Mouse (Mus musculus) stomach, embryonic 15.5 days (tissue): ENCODE measurements around the gene Slc11a2. TPM values are rescaled to one million over a fixed set of nuclear protein-coding genes. Genes with fewer than 3 reads are reported as not detected.

Source experiments
- ATAC-seq: fragments of 200-750 bp; cut with Nextera tagmentation; 2 replicates; pipeline ENCODE4 v1.8.0; 2017; ENCODE audit warnings: low read depth, moderate number of reproducible peaks, moderate TSS enrichment; ENCODE audit not compliant: insufficient read depth, low FRiP score
- H3K27ac ChIP-seq: fragments of 300-500 bp; sonication (generic); 2 replicates; pipeline ENCODE4 v1.5.1; 2015; ENCODE audit warnings: mild to moderate bottlenecking, inconsistent platforms
- H3K27me3 ChIP-seq: fragments of 300-500 bp; sonication (generic); replicated peaks from 2 replicates; pipeline ENCODE4 v1.6.1; 2015; ENCODE audit warnings: inconsistent platforms
- H3K36me3 ChIP-seq: fragments of 300-500 bp; sonication (generic); 2 replicates; pipeline ENCODE4 v1.6.1; 2015; ENCODE audit warnings: inconsistent platforms
- H3K4me1 ChIP-seq: fragments of 300-500 bp; sonication (generic); 2 replicates; pipeline ENCODE4 v1.6.1; 2015; ENCODE audit warnings: inconsistent platforms
- H3K4me2 ChIP-seq: fragments of 300-500 bp; sonication (generic); 2 replicates; pipeline ENCODE4 v1.6.1; 2015; ENCODE audit warnings: mild to moderate bottlenecking, inconsistent platforms
- H3K4me3 ChIP-seq: fragments of 300-500 bp; sonication (generic); replicated peaks from 2 replicates; pipeline ENCODE4 v1.5.1; 2015; ENCODE audit warnings: inconsistent platforms
- H3K9ac ChIP-seq: fragments of 300-500 bp; sonication (generic); 2 replicates; pipeline ENCODE4 v1.6.1; 2015; ENCODE audit warnings: inconsistent platforms
- H3K9me3 ChIP-seq: fragments of 300-500 bp; sonication (generic); 2 replicates; pipeline ENCODE4 v1.6.1; 2016; ENCODE audit warnings: inconsistent platforms
- WGBS: fragments of 180-500 bp; shearing (Covaris S2); methylation state at CpG from one replicate; pipeline ENCODE4 v1.1.7; 2015; 5-methylcytosine and 5-hydroxymethylcytosine counted together
- polyA plus RNA-seq: library from polyadenylated mRNA; unstranded; fragments of >200 nt; fragmentation: Nextera tagmentation; extraction: Ambion mirVana; gene quantifications from 2 replicates; pipeline ENCODE4 v1.2.1, GENCODE M21; 2015

Slc11a2 gene
- polyA plus RNA-seq, 1 experiment from 2014 or later, result 24.0 TPM

GRCm38 (mm10) chr15:100415684-100416083 lies 9.2 kb downstream of the Slc11a2 start:
- Histone ChIP-seq H3K27ac (no peak overlapping the region), H3K27me3 (no peaks in the 10 kb centered on the region), H3K4me2 (no peak overlapping the region), H3K9me3 (no peaks in the 10 kb centered on the region), H3K36me3 (no peaks in the 10 kb centered on the region), H3K4me1 (peaks cover 20% of the 10 kb centered on the region; the same call in 1 of the 2 replicates), H3K9ac (no peak overlapping the region), H3K4me3 (no peak overlapping the region)
- no peak for ATAC-seq
- 79% methylated on average over 8 of the region's 8 CpGs for WGBS

GRCm38 (mm10) chr15:100414942-100415341 lies 9.9 kb downstream of the Slc11a2 start:
- WGBS, result 94% methylated on average over 13 of the region's 13 CpGs
- Histone ChIP-seq H3K27me3 (no peaks in the 10 kb centered on the region), H3K9me3 (no peaks in the 10 kb centered on the region), H3K4me2 (no peak overlapping the region), H3K9ac (no peak overlapping the region), H3K4me1 (peaks cover 18% of the 10 kb centered on the region; the same call in 1 of the 2 replicates), H3K27ac (no peak overlapping the region), H3K36me3 (peaks cover 2% of the 10 kb centered on the region), H3K4me3 (no peak overlapping the region)
- no peak for ATAC-seq

- peaks cover 6% of the 10 kb centered on the region for H3K36me3 ChIP-seq
- no peaks in the 10 kb centered on the region for H3K9me3 ChIP-seq
- ATAC-seq, result no peak
- no peaks in the 10 kb centered on the region for H3K27me3 ChIP-seq
- peaks cover 11% of the 10 kb centered on the region; the same call in 1 of the 2 replicates for H3K4me1 ChIP-seq
- H3K4me2 ChIP-seq, result no peak overlapping the region
- 51% methylated on average over 4 of the region's 4 CpGs for WGBS
- no peak overlapping the region for H3K27ac ChIP-seq
- H3K9ac ChIP-seq, result no peak overlapping the region
- no peak overlapping the region for H3K4me3 ChIP-seq
These were observed 10.9 kb downstream of the Slc11a2 start for GRCm38 (mm10) chr15:100414011-100414410.

- H3K4me1 ChIP-seq, result peaks cover 11% of the 10 kb centered on the region; the same call in 1 of the 2 replicates
- H3K4me3 ChIP-seq, result no peak overlapping the region
- H3K27ac ChIP-seq, result no peak overlapping the region
- ATAC-seq, result no peak
- H3K27me3 ChIP-seq, result no peaks in the 10 kb centered on the region
- no peak overlapping the region for H3K9ac ChIP-seq
- WGBS, result 74% methylated on average over 4 of the region's 5 CpGs
- H3K4me2 ChIP-seq, result no peak overlapping the region
- H3K9me3 ChIP-seq, result no peaks in the 10 kb centered on the region
- H3K36me3 ChIP-seq, result peaks cover 9% of the 10 kb centered on the region
These were observed 11.6 kb downstream of the Slc11a2 start for GRCm38 (mm10) chr15:100413306-100413705.

GRCm38 (mm10) chr15:100411731-100412130 lies 13.1 kb downstream of the Slc11a2 start:
- Histone ChIP-seq H3K27me3 (no peaks in the 10 kb centered on the region), H3K4me3 (no peak overlapping the region), H3K27ac (no peak overlapping the region), H3K9me3 (no peaks in the 10 kb centered on the region), H3K4me2 (no peak overlapping the region), H3K36me3 (peaks cover 12% of the 10 kb centered on the region), H3K9ac (no peak overlapping the region), H3K4me1 (peaks cover 11% of the 10 kb centered on the region; the same call in 1 of the 2 replicates)
- WGBS, result 84% methylated on average over 5 of the region's 5 CpGs
- no peak for ATAC-seq

- Histone ChIP-seq H3K27ac (no peak overlapping the region), H3K36me3 (peaks cover 12% of the 10 kb centered on the region), H3K27me3 (no peaks in the 10 kb centered on the region), H3K9ac (no peak overlapping the region), H3K4me3 (no peak overlapping the region), H3K9me3 (no peaks in the 10 kb centered on the region), H3K4me1 (peaks cover 11% of the 10 kb centered on the region; the same call in 1 of the 2 replicates), H3K4me2 (no peak overlapping the region)
- 52% methylated on average over 14 of the region's 14 CpGs for WGBS
- peak; percentile 48; the same call in 1 of the 2 replicates for ATAC-seq
These were observed 13.8 kb downstream of the Slc11a2 start for GRCm38 (mm10) chr15:100410918-100411672.

- WGBS, result 65% methylated on average over 5 of the region's 5 CpGs
These were observed 18.8 kb downstream of the Slc11a2 start for GRCm38 (mm10) chr15:100406088-100406487.

GRCm38 (mm10) chr15:100403318-100404000 lies 21.4 kb downstream of the Slc11a2 start:
- Histone ChIP-seq H3K27ac (no peak overlapping the region), H3K27me3 (no peaks in the 10 kb centered on the region), H3K9ac (no peak overlapping the region), H3K4me1 (no peaks in the 10 kb centered on the region), H3K9me3 (no peaks in the 10 kb centered on the region), H3K36me3 (peaks cover 36% of the 10 kb centered on the region), H3K4me3 (no peak overlapping the region), H3K4me2 (no peak overlapping the region)
- ATAC-seq, result no peak
- WGBS, result 86% methylated on average over 16 of the region's 16 CpGs

More at GRCm38 (mm10) chr15:100406088-100406487, 18.8 kb downstream of the Slc11a2 start:
- no peak overlapping the region for H3K9ac ChIP-seq
- H3K9me3 ChIP-seq, result no peaks in the 10 kb centered on the region
- no peak overlapping the region for H3K27ac ChIP-seq
- H3K4me3 ChIP-seq, result no peak overlapping the region
- H3K4me2 ChIP-seq, result no peak overlapping the region
- peaks cover 20% of the 10 kb centered on the region for H3K36me3 ChIP-seq
- 0 out of 2 replicates have a peak, but pooled peaks cover 3% of the 10 kb centered on the region for H3K4me1 ChIP-seq
- ATAC-seq, result no peak
- no peaks in the 10 kb centered on the region for H3K27me3 ChIP-seq

GRCm38 (mm10) chr15:100402798-100403197 lies 22.1 kb downstream of the Slc11a2 start:
- no peak overlapping the region for H3K4me2 ChIP-seq
- no peaks in the 10 kb centered on the region for H3K9me3 ChIP-seq
- no peak for ATAC-seq
- no peaks in the 10 kb centered on the region for H3K27me3 ChIP-seq
- H3K4me3 ChIP-seq, result no peak overlapping the region
- 80% methylated on average over 4 of the region's 4 CpGs for WGBS
- H3K9ac ChIP-seq, result no peak overlapping the region
- H3K4me1 ChIP-seq, result no peaks in the 10 kb centered on the region
- H3K36me3 ChIP-seq, result peaks cover 37% of the 10 kb centered on the region
- no peak overlapping the region for H3K27ac ChIP-seq

GRCm38 (mm10) chr15:100402347-100402746 lies 22.5 kb downstream of the Slc11a2 start:
- no peaks in the 10 kb centered on the region for H3K27me3 ChIP-seq
- no peak for ATAC-seq
- H3K27ac ChIP-seq, result no peak overlapping the region
- H3K9me3 ChIP-seq, result no peaks in the 10 kb centered on the region
- peaks cover 42% of the 10 kb centered on the region for H3K36me3 ChIP-seq
- no peak overlapping the region for H3K9ac ChIP-seq
- WGBS, result 80% methylated on average over 14 of the region's 14 CpGs
- no peak overlapping the region for H3K4me3 ChIP-seq
- no peak overlapping the region; the same call in 1 of the 2 replicates for H3K4me2 ChIP-seq
- no peaks in the 10 kb centered on the region for H3K4me1 ChIP-seq

- H3K4me2 ChIP-seq, result no peak overlapping the region
- no peaks in the 10 kb centered on the region for H3K9me3 ChIP-seq
- no peak for ATAC-seq
- no peak overlapping the region for H3K27ac ChIP-seq
- no peak overlapping the region for H3K4me3 ChIP-seq
- H3K4me1 ChIP-seq, result no peaks in the 10 kb centered on the region
- H3K36me3 ChIP-seq, result peaks cover 46% of the 10 kb centered on the region
- no peaks in the 10 kb centered on the region for H3K27me3 ChIP-seq
- H3K9ac ChIP-seq, result no peak overlapping the region
- WGBS, result 93% methylated on average over 4 of the region's 4 CpGs
These were observed 23.1 kb downstream of the Slc11a2 start for GRCm38 (mm10) chr15:100401811-100402210.

GRCm38 (mm10) chr15:100400592-100401250 lies 24.2 kb downstream of the Slc11a2 start:
- H3K9ac ChIP-seq, result no peak overlapping the region
- H3K4me3 ChIP-seq, result no peak overlapping the region
- no peak overlapping the region for H3K27ac ChIP-seq
- H3K36me3 ChIP-seq, result peaks cover 53% of the 10 kb centered on the region
- H3K4me2 ChIP-seq, result no peak overlapping the region
- 89% methylated on average over 16 of the region's 16 CpGs for WGBS
- H3K9me3 ChIP-seq, result no peaks in the 10 kb centered on the region
- no peaks in the 10 kb centered on the region for H3K27me3 ChIP-seq
- no peak for ATAC-seq
- H3K4me1 ChIP-seq, result no peaks in the 10 kb centered on the region
